Mouse (Mus musculus): ENCODE data around the gene Vstm2a.

The Vstm2a gene

GRCm38 (mm10) chr11:16439548-16440251, 182.2 kb downstream of the Vstm2a start:
- no peak for DNase-seq (ENCODE audit: low spot score in 2 of 2)

All from cerebellum, postnatal 4 days (tissue).